Mouse (Mus musculus) hindbrain, embryonic 15.5 days (tissue): ENCODE results near the gene Pcdh19. TPM values are rescaled to one million over a fixed set of nuclear protein-coding genes. Genes with fewer than 3 reads are reported as not detected.

ENCODE experiments used
- ATAC-seq: fragments of 200-750 bp; cut with Nextera tagmentation; 2 replicates; pipeline ENCODE4 v1.8.0; 2017; ENCODE audit warnings: low read depth, moderate number of reproducible peaks, moderate TSS enrichment; ENCODE audit not compliant: low FRiP score
- H3K27ac ChIP-seq: fragments of 300-500 bp; sonication (generic); replicated peaks from 2 replicates; pipeline ENCODE4 v1.5.1; 2015; ENCODE audit warnings: mild to moderate bottlenecking, inconsistent platforms
- H3K27me3 ChIP-seq: fragments of 300-500 bp; sonication (generic); 2 replicates; pipeline ENCODE4 v1.6.1; 2015; ENCODE audit warnings: control low read depth, inconsistent platforms
- H3K36me3 ChIP-seq: fragments of 300-500 bp; sonication (generic); 2 replicates; pipeline ENCODE4 v1.6.1; 2015; ENCODE audit warnings: control low read depth, inconsistent platforms
- H3K4me1 ChIP-seq: fragments of 300-500 bp; sonication (generic); replicated peaks from 2 replicates; pipeline ENCODE4 v1.6.1; 2015; ENCODE audit warnings: control low read depth, inconsistent platforms
- H3K4me2 ChIP-seq: fragments of 300-500 bp; sonication (generic); 2 replicates; pipeline ENCODE4 v1.6.1; 2015; ENCODE audit warnings: moderate library complexity, mild to moderate bottlenecking, inconsistent platforms
- H3K4me3 ChIP-seq: fragments of 300-500 bp; sonication (generic); 2 replicates; pipeline ENCODE4 v1.5.1; 2015; ENCODE audit warnings: mild to moderate bottlenecking, inconsistent platforms
- H3K9ac ChIP-seq: fragments of 300-500 bp; sonication (generic); 2 replicates; pipeline ENCODE4 v1.6.1; 2015; ENCODE audit warnings: inconsistent platforms
- H3K9me3 ChIP-seq: fragments of 300-500 bp; sonication (generic); 2 replicates; pipeline ENCODE4 v1.6.1; 2016; ENCODE audit warnings: control low read depth, inconsistent platforms
- WGBS: fragments of 180-500 bp; shearing (Covaris S2); methylation state at CpG from one replicate; pipeline ENCODE4 v1.1.7; 2015; 5-methylcytosine and 5-hydroxymethylcytosine counted together
- polyA plus RNA-seq: library from polyadenylated mRNA; unstranded; fragments of >200 nt; fragmentation: Nextera tagmentation; extraction: Ambion mirVana; gene quantifications from 2 replicates; pipeline ENCODE4 v1.2.1, GENCODE M21; 2015

Gene Pcdh19
- polyA plus RNA-seq, 1 experiment from 2014 or later: 17.0 TPM

- Histone ChIP-seq H3K27ac (no peak overlapping the region), H3K36me3 (no peaks in the 10 kb centered on the region), H3K4me1 (no peaks in the 10 kb centered on the region), H3K4me2 (no peak overlapping the region), H3K4me3 (no peak overlapping the region), H3K9me3 (no peaks in the 10 kb centered on the region), H3K9ac (no peak overlapping the region), H3K27me3 (no peaks in the 10 kb centered on the region)
- 97% methylated on average over 2 of the region's 2 CpGs for WGBS
- no peak for ATAC-seq
Measured at GRCm38 (mm10) chrX:133565355-133565754, 123.4 kb downstream of the Pcdh19 start.

Other genes starting within 250 kb of the Pcdh19 start
- gene Tnmd, start 162.0 kb upstream of the Pcdh19 start, polyA plus RNA-seq: 0.85 and 1.2 TPM in 2 replicates
- 262 and 265 TPM in 2 replicates for gene Tspan6, start 209.4 kb upstream of the Pcdh19 start, polyA plus RNA-seq
- 1.2 and 1.4 TPM in 2 replicates for gene Srpx2, start 219.4 kb upstream of the Pcdh19 start, polyA plus RNA-seq